Mouse (Mus musculus) 416B (cell line): ENCODE measurements around the gene Fam32a.
A peak's percentile ranks its signal among the peaks of the same experiment; 100 is the strongest.

Experiments used
- DNase-seq: peaks from one replicate; pipeline ENCODE4 v3.0.0; 2011; ENCODE audit warnings: low read depth

Gene Fam32a

GRCm38 (mm10) chr8:72219541-72220363 lies at the start of gene Fam32a:
Fam32a (plus strand) TSS chr8:72219730.
- peak; percentile 100 for DNase-seq

- DNase-seq = peak; percentile 77
Measured at GRCm38 (mm10) chr8:72177346-72177925, 42.1 kb upstream of the Fam32a start.

- peak; percentile 87 for DNase-seq
Measured at GRCm38 (mm10) chr8:72183554-72184202, 35.9 kb upstream of the Fam32a start.

GRCm38 (mm10) chr8:72187793-72188331 lies 31.7 kb upstream of the Fam32a start:
- DNase-seq = no peak

GRCm38 (mm10) chr8:72189417-72190214 lies 29.9 kb upstream of the Fam32a start, which contains the start of gene Hsh2d:
Hsh2d (plus strand) TSS chr8:72189638.
- DNase-seq = no peak

- no peak for DNase-seq
Measured at GRCm38 (mm10) chr8:72190215-72190539, 29.4 kb upstream of the Fam32a start.

- no peak for DNase-seq
Measured at GRCm38 (mm10) chr8:72192065-72192464, 27.5 kb upstream of the Fam32a start.

GRCm38 (mm10) chr8:72197997-72198396 lies 21.5 kb upstream of the Fam32a start:
- DNase-seq = no peak

- DNase-seq = peak; percentile 61
Measured at GRCm38 (mm10) chr8:72208582-72208981, 10.9 kb upstream of the Fam32a start.

GRCm38 (mm10) chr8:72210222-72210621 lies 9.3 kb upstream of the Fam32a start:
- DNase-seq = no peak

- DNase-seq = no peak
Measured at GRCm38 (mm10) chr8:72210710-72211109, 8.8 kb upstream of the Fam32a start.

- no peak for DNase-seq
Measured at GRCm38 (mm10) chr8:72211846-72212245, 7.7 kb upstream of the Fam32a start.

GRCm38 (mm10) chr8:72212751-72213150 lies 6.8 kb upstream of the Fam32a start, which contains the start of gene Cib3:
Cib3 (minus strand) TSS chr8:72212837.
- DNase-seq = no peak

GRCm38 (mm10) chr8:72213536-72213935 lies 6.0 kb upstream of the Fam32a start, which contains the start of gene Gm11034:
Gm11034 (minus strand) TSS chr8:72213636.
- no peak for DNase-seq

- DNase-seq = peak; percentile 61
Measured at GRCm38 (mm10) chr8:72215060-72215459, 4.5 kb upstream of the Fam32a start.

- peak; percentile 91 for DNase-seq
Measured at GRCm38 (mm10) chr8:72215871-72216270, 3.7 kb upstream of the Fam32a start.

- DNase-seq = peak; percentile 69
Measured at GRCm38 (mm10) chr8:72218781-72219540, 569 bp upstream of the Fam32a start.

- peak; percentile 53 for DNase-seq
Measured at GRCm38 (mm10) chr8:72220758-72221157, 1.2 kb downstream of the Fam32a start.

GRCm38 (mm10) chr8:72222656-72223055 lies 3.1 kb downstream of the Fam32a start:
- DNase-seq = no peak

- peak; percentile 100 for DNase-seq
Measured at GRCm38 (mm10) chr8:72239499-72240402, 20.2 kb downstream of the Fam32a start, which contains the start of gene Ap1m1. Ap1m1 (plus strand) TSS chr8:72240018.
